Mouse (Mus musculus): ENCODE measurements around the gene Wnt7a. TPM values are rescaled to one million over a fixed set of nuclear protein-coding genes. Genes with fewer than 3 reads are reported as not detected.

Gene Wnt7a
- not detected for polyA plus RNA-seq (2012; fragmentation: generic; extraction: Trizol)

DNA sequence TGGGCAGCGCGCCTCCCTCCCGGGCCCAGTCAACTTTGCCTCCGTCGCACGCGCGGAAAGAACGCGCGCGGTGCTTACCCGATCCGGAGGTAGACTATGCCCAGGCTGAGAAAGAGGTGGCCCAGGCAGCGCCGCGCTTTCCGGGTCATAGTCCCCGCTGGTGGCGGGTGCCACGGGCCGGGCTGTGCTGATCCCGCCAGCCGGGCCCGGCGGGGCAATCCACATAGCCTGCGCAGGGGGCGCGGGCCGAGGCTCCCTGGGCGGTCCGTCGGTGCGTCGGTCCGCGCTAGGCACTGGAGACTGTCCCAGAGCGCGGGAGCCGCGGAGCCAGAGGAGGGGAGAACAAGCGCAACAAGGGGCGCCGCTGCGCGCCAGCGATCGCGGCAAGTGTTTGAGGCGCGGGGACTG lies at the start of gene Wnt7a:
TSS of gene Wnt7a (minus strand) at position 403 of the 408 bp plus-strand sequence.
- Histone ChIP-seq H3K36me3 (ENCODE audit: control insufficient read depth, insufficient read depth) (no peaks in the 10 kb centered on the region), H3K79me2 (ENCODE audit: control insufficient read depth, insufficient read depth) (no peaks in the 10 kb centered on the region), H3K4me2 (ENCODE audit: low read depth) (no peak within 1 kb of the TSS), H3ac (ENCODE audit: control insufficient read depth, insufficient read length) (no peak within 1 kb of the TSS), H3K27me3 (ENCODE audit: control insufficient read depth, insufficient read depth, insufficient read length) (peaks cover 82% of the 10 kb centered on the region), H3K4me3 (no peak within 1 kb of the TSS)
- TF ChIP-seq MYOD1 (IDR thresholded peaks at IDR 0.05; ENCODE audit: control insufficient read depth in 1 of 3, insufficient read length in 2 of 3, low read depth in 2 of 3) (no peak), MYOG (IDR thresholded peaks at IDR 0.05; ENCODE audit: control insufficient read depth in 1 of 3, insufficient read depth in 1 of 3, insufficient read length in 2 of 3, low read depth in 2 of 3) (no peak), TCF12 (IDR thresholded peaks at IDR 0.05; ENCODE audit: insufficient read depth, poor library complexity, severe bottlenecking) (no peak), MAX (IDR thresholded peaks at IDR 0.05; ENCODE audit: low read depth) (no peak), E2F4 (IDR thresholded peaks at IDR 0.05; ENCODE audit: insufficient read depth) (no peak), SRF (IDR thresholded peaks at IDR 0.05; ENCODE audit: control insufficient read depth, insufficient read length, low read depth) (no peak), USF1 (IDR thresholded peaks at IDR 0.05; ENCODE audit: low read depth) (no peak), CEBPB (IDR thresholded peaks at IDR 0.05; ENCODE audit: insufficient read depth, poor library complexity, severe bottlenecking) (no peak), TCF3 (IDR thresholded peaks at IDR 0.05; ENCODE audit: insufficient read length, low read depth) (no peak), POLR2AphosphoS2 (IDR thresholded peaks at IDR 0.05; ENCODE audit: insufficient read length, low read depth) (no peak), POLR2A (IDR thresholded peaks at IDR 0.05; ENCODE audit: insufficient read length, low read depth) (no peak), REST (IDR thresholded peaks at IDR 0.05; ENCODE audit: insufficient read depth, insufficient read length) (no peak)

DNA sequence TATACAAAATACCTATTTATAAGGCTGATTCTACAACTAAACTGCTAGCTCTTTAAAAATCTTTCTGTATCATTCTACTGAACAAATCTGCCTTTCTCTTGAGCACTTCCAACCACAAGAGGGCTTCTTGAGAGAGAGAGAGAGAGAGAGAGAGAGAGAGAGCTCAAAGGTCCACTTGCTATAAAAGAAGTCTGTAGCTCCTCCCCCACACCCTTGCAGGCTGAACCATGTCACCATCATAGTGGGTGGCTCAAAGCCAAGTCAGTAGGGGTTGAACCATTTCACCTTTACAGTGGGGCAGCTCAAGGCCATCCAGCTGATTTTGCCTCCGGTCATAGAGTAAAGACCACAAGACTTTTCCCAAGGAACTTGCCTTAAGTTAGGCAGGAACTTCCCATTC lies 48.3 kb upstream of the Wnt7a start:
- TF ChIP-seq REST (IDR thresholded peaks at IDR 0.05; ENCODE audit: insufficient read depth, insufficient read length) (no peak), MAX (IDR thresholded peaks at IDR 0.05; ENCODE audit: low read depth) (no peak), MYOG (IDR thresholded peaks at IDR 0.05; ENCODE audit: control insufficient read depth in 1 of 3, insufficient read depth in 1 of 3, insufficient read length in 2 of 3, low read depth in 2 of 3) (no peak), E2F4 (IDR thresholded peaks at IDR 0.05; ENCODE audit: insufficient read depth) (no peak), TCF12 (IDR thresholded peaks at IDR 0.05; ENCODE audit: insufficient read depth, poor library complexity, severe bottlenecking) (no peak)
- Histone ChIP-seq H3K4me2 (ENCODE audit: low read depth) (no peak overlapping the region), H3K27me3 (ENCODE audit: control insufficient read depth, insufficient read depth, insufficient read length) (no peaks in the 10 kb centered on the region), H3K4me3 (no peak overlapping the region), H3ac (ENCODE audit: control insufficient read depth, insufficient read length) (no peak overlapping the region), H3K79me2 (ENCODE audit: control insufficient read depth, insufficient read depth) (no peaks in the 10 kb centered on the region), H3K36me3 (ENCODE audit: control insufficient read depth, insufficient read depth) (peaks cover 13% of the 10 kb centered on the region)

DNA sequence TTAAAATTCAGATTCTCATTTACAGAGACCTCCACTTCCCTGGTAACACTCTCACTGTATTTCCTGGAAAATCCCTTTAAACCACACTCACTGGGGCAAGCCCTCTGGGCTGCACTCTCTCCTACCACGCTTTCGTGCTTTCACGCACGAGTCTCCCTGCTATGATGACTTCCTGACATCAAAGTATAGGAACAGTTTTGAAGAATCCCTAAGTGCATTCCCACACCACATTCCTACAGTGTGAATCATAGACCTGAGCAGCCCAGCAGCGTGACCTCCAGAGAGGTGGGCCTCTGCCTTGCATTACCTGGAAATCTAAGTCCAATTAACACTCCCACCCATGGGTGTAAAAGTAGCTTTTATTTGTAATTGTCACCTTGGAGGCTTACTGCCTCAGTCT lies 43.4 kb upstream of the Wnt7a start:
- Histone ChIP-seq H3ac (ENCODE audit: control insufficient read depth, insufficient read length) (no peak overlapping the region), H3K4me2 (ENCODE audit: low read depth) (no peak overlapping the region), H3K4me3 (no peak overlapping the region), H3K79me2 (ENCODE audit: control insufficient read depth, insufficient read depth) (no peaks in the 10 kb centered on the region), H3K27me3 (ENCODE audit: control insufficient read depth, insufficient read depth, insufficient read length) (peaks cover 14% of the 10 kb centered on the region), H3K36me3 (ENCODE audit: control insufficient read depth, insufficient read depth) (no peaks in the 10 kb centered on the region)
- TF ChIP-seq TCF3 (IDR thresholded peaks at IDR 0.05; ENCODE audit: insufficient read length, low read depth) (no peak), E2F4 (IDR thresholded peaks at IDR 0.05; ENCODE audit: insufficient read depth) (no peak), MYOG (IDR thresholded peaks at IDR 0.05; ENCODE audit: control insufficient read depth in 1 of 3, insufficient read depth in 1 of 3, insufficient read length in 2 of 3, low read depth in 2 of 3) (no peak), POLR2A (IDR thresholded peaks at IDR 0.05; ENCODE audit: insufficient read length, low read depth) (no peak), MAX (IDR thresholded peaks at IDR 0.05; ENCODE audit: low read depth) (no peak), POLR2AphosphoS2 (IDR thresholded peaks at IDR 0.05; ENCODE audit: insufficient read length, low read depth) (no peak), REST (IDR thresholded peaks at IDR 0.05; ENCODE audit: insufficient read depth, insufficient read length) (no peak), CEBPB (IDR thresholded peaks at IDR 0.05; ENCODE audit: insufficient read depth, poor library complexity, severe bottlenecking) (no peak), SRF (IDR thresholded peaks at IDR 0.05; ENCODE audit: control insufficient read depth, insufficient read length, low read depth) (no peak), MYOD1 (IDR thresholded peaks at IDR 0.05; ENCODE audit: control insufficient read depth in 1 of 3, insufficient read length in 2 of 3, low read depth in 2 of 3) (no peak), TCF12 (IDR thresholded peaks at IDR 0.05; ENCODE audit: insufficient read depth, poor library complexity, severe bottlenecking) (no peak), USF1 (IDR thresholded peaks at IDR 0.05; ENCODE audit: low read depth) (no peak)

DNA sequence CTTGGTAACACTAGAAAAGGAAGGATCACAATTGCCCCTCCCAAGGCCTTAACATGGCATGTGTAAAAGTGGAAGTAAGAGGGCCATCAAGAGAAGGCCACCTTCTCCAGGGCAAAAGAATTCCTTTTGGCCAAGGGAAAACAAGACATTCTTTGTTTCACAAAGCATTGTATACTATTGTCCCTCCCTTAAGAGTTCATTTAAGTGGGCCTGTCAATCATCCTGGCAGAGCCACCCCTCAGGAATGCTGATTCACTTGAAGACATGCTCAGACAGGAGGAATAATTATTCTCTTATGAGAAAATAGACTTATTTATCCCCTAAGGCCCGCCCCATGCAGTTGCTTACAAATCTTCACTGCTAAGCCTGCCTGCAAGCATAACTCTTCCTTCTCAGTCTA lies 40.9 kb upstream of the Wnt7a start:
- no peak overlapping the region for H3K4me3 ChIP-seq
- H3K4me2 ChIP-seq (ENCODE audit: low read depth), result no peak overlapping the region
- H3K36me3 ChIP-seq (ENCODE audit: control insufficient read depth, insufficient read depth), result no peaks in the 10 kb centered on the region
- TF ChIP-seq MAX (IDR thresholded peaks at IDR 0.05; ENCODE audit: low read depth) (no peak), TCF12 (IDR thresholded peaks at IDR 0.05; ENCODE audit: insufficient read depth, poor library complexity, severe bottlenecking) (no peak), SRF (IDR thresholded peaks at IDR 0.05; ENCODE audit: control insufficient read depth, insufficient read length, low read depth) (no peak), CEBPB (IDR thresholded peaks at IDR 0.05; ENCODE audit: insufficient read depth, poor library complexity, severe bottlenecking) (no peak), TCF3 (IDR thresholded peaks at IDR 0.05; ENCODE audit: insufficient read length, low read depth) (no peak), USF1 (IDR thresholded peaks at IDR 0.05; ENCODE audit: low read depth) (no peak), POLR2AphosphoS2 (IDR thresholded peaks at IDR 0.05; ENCODE audit: insufficient read length, low read depth) (no peak)
- no peaks in the 10 kb centered on the region for H3K79me2 ChIP-seq (ENCODE audit: control insufficient read depth, insufficient read depth)
- peaks cover 20% of the 10 kb centered on the region for H3K27me3 ChIP-seq (ENCODE audit: control insufficient read depth, insufficient read depth, insufficient read length)
- H3ac ChIP-seq (ENCODE audit: control insufficient read depth, insufficient read length), result no peak overlapping the region

DNA sequence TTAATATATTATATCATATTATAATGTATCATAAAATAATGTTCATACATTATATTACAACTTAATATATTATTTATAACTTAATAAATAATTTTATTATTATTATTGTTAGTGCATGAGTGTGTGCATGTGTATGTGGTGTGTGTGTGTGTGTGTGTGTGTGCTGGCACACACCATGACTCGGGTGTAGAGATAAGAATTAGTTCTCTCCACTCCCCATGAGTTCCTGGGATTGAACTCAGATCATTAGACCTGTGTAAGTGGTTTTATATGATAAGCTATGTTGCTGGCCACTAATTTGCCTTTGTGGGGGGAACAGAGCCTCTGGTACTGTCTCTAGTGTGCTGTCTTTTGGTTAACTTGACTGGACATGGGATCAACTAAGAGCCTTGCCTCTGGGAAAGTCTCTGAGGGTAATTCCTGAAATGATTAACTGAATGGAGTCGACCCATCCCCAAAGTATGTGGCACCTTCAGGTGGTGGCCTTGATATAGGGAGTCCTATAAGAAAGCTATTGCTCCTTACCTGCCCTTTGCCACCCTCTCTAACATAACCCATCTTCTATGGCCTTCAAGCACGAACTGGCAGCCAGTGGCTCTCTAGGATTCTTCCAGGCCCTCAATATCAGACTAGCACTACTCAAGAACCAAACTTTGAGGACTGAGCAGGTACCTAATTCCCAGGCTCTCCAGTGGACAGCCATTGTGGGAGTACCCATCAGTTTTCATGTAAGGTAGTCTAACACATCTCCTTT lies 38.5 kb upstream of the Wnt7a start:
- no peaks in the 10 kb centered on the region for H3K79me2 ChIP-seq (ENCODE audit: control insufficient read depth, insufficient read depth)
- H3K4me2 ChIP-seq (ENCODE audit: low read depth), result no peak overlapping the region
- H3ac ChIP-seq (ENCODE audit: control insufficient read depth, insufficient read length), result no peak overlapping the region
- no peak overlapping the region for H3K4me3 ChIP-seq
- no peaks in the 10 kb centered on the region for H3K36me3 ChIP-seq (ENCODE audit: control insufficient read depth, insufficient read depth)
- peaks cover 20% of the 10 kb centered on the region for H3K27me3 ChIP-seq (ENCODE audit: control insufficient read depth, insufficient read depth, insufficient read length)
- TF ChIP-seq POLR2A (IDR thresholded peaks at IDR 0.05; ENCODE audit: insufficient read length, low read depth) (no peak), TCF12 (IDR thresholded peaks at IDR 0.05; ENCODE audit: insufficient read depth, poor library complexity, severe bottlenecking) (no peak), MAX (IDR thresholded peaks at IDR 0.05; ENCODE audit: low read depth) (no peak), TCF3 (IDR thresholded peaks at IDR 0.05; ENCODE audit: insufficient read length, low read depth) (no peak), POLR2AphosphoS2 (IDR thresholded peaks at IDR 0.05; ENCODE audit: insufficient read length, low read depth) (no peak), SRF (IDR thresholded peaks at IDR 0.05; ENCODE audit: control insufficient read depth, insufficient read length, low read depth) (no peak), REST (IDR thresholded peaks at IDR 0.05; ENCODE audit: insufficient read depth, insufficient read length) (no peak), CEBPB (IDR thresholded peaks at IDR 0.05; ENCODE audit: insufficient read depth, poor library complexity, severe bottlenecking) (no peak), MYOD1 (IDR thresholded peaks at IDR 0.05; ENCODE audit: control insufficient read depth in 1 of 3, insufficient read length in 2 of 3, low read depth in 2 of 3) (no peak), MYOG (IDR thresholded peaks at IDR 0.05; ENCODE audit: control insufficient read depth in 1 of 3, insufficient read depth in 1 of 3, insufficient read length in 2 of 3, low read depth in 2 of 3) (no peak), USF1 (IDR thresholded peaks at IDR 0.05; ENCODE audit: low read depth) (no peak), E2F4 (IDR thresholded peaks at IDR 0.05; ENCODE audit: insufficient read depth) (no peak)

All from myocyte (in vitro differentiated cells).